Mouse (Mus musculus) retina, postnatal 7 days (tissue): Measurements from ENCODE around the gene Gm3542.
"Not testable (repeated sequence)": the region's sequence is repeated elsewhere in the genome, so short reads cannot be mapped to it uniquely, and the experiment has no call there.

Source experiments
- DNase-seq: peaks from one replicate; pipeline ENCODE4 v3.0.0-alpha.2; 2012; ENCODE audit warnings: low read depth, low spot score

The Gm3542 gene

DNA sequence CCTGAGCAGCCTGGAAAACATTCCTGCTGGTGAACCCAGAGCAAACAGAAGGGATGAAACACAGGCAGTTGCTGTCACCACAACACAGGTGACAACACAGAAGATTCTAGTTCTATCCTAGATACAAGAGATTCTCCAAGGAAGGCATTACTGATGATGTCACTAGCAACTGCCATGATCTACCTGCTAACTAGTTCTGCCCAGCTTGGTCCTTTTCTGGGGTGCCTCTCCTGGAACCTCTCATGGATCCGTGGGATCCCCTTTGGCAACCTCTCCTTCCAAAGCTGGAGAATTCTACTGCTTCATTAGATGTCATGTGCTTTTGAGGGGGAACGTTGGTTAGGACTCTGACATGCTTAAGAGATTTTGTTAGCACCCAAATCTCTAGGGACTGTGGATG is at the start of gene Gm3542:
Gene Gm3542, minus strand, starts transcription at position 101 of the 400 bp plus-strand sequence.
- not testable (repeated sequence) for DNase-seq
